Mouse (Mus musculus): ENCODE results near the gene Adgre5. TPM values are rescaled to one million over a fixed set of nuclear protein-coding genes. Genes with fewer than 3 reads are reported as not detected.
A peak's percentile ranks its signal among the peaks of the same experiment; 100 is the strongest.

The Adgre5 gene
- 557 and 634 TPM in 2 replicates for polyA plus RNA-seq (2012; rRNA removed)

DNA sequence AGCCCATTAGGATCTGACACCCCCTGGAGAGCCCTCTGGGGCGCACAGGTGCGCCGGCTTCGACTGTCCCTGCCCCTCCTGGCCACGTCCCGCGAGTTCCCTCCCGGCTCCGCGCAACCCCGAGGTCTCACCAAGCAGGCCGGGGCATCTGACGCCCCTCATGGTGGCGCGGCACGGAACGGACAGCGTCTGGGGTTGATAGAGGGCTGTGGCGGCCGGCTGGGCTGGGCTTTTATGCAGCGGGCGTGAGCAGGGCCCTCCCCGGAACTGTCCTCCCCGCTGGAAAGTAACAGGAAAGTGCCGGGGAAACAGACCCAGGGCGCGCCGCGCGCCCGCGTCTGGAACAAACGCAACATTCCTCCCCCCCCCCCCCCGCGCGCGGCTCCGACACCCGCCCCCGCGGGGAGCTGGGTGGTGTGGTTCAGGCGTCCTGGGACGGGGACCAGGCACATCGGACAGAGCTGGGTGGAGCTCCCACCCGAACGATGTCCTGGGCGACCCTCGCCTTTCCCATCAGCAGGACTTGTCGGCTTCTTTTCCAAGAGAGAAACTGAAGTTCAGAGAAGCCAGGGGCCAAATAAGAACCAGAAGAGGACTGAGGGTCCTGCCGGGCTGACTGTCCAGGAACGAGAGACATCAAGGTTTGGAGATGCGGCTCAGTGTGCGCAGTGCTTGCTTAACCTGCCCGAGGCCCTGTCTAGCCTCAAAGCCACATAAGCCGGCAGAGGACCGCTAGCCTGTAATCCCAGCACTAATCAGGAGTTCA is at the start of gene Adgre5:
Gene Adgre5, minus strand, starts transcription at position 351 of the 766 bp plus-strand sequence.
- peak within 1 kb of the TSS; percentile 83 for H3K4me3 ChIP-seq (replicated peaks; ENCODE audit: extremely low read depth, low read depth, low read length)
- peaks cover 3% of the 10 kb centered on the region for H3K4me1 ChIP-seq (ENCODE audit: control insufficient read depth, insufficient read depth, low read length)
- WGBS, result 2% methylated on average over 56 of the region's 56 CpGs
- TF ChIP-seq POLR2A (IDR thresholded peaks at IDR 0.05; ENCODE audit: borderline replicate concordance, extremely low read depth, low read depth, low read length) (peak; percentile 87), CTCF (IDR thresholded peaks at IDR 0.05; ENCODE audit: insufficient read depth, low read length) (no peak)
- DNase-seq, result peak; percentile 77

DNA sequence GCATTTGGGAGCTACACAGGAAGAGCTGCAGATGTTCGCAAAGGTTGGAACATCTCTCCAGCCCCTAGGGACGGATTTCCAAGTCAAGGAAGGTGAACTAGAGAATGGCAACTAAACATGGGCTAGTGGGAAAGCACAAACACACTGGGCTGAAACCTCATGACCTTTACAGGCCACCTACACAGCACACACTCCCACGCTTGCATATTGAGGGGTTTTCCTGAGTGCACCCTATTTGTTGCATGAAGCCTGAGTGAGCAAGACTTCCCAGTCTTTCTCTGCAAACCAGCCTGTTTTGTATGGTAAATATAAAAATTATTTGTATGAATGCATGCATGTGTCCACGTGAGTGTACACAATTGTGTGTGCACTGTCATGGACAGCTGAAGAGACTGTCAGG is 48.7 kb upstream of the Adgre5 start:
- Histone ChIP-seq H3K4me3 (replicated peaks; ENCODE audit: extremely low read depth, low read depth, low read length) (no peak overlapping the region), H3K4me1 (ENCODE audit: control insufficient read depth, insufficient read depth, low read length) (no peaks in the 10 kb centered on the region)
- TF ChIP-seq POLR2A (IDR thresholded peaks at IDR 0.05; ENCODE audit: borderline replicate concordance, extremely low read depth, low read depth, low read length) (no peak), CTCF (IDR thresholded peaks at IDR 0.05; ENCODE audit: insufficient read depth, low read length) (no peak)
- WGBS, result 77% methylated on average over 4 of the region's 4 CpGs
- DNase-seq, result no peak

DNA sequence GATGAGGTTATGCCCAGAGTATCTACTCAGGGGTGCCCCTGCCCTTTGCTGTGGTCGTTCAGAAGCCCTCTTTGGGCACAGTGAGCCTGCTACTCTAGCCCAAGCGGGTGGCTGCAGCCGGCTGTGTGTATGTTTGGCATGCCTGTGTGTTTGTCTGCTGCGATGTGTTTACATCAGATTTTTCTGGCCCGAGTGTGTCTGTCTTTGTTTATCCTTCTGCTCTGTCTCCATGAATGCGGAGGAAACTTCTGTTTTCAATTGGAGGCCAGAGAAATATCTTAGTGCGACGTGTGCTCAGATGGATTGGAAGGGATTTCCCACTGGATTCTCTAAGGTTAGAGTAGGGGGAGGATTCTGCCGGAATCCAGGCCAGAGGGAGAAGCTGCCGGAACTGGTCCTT is 43.9 kb upstream of the Adgre5 start:
- TF ChIP-seq POLR2A (IDR thresholded peaks at IDR 0.05; ENCODE audit: borderline replicate concordance, extremely low read depth, low read depth, low read length) (peak; percentile 21; the same call in 1 of the 2 replicates), CTCF (IDR thresholded peaks at IDR 0.05; ENCODE audit: insufficient read depth, low read length) (no peak)
- Histone ChIP-seq H3K4me1 (ENCODE audit: control insufficient read depth, insufficient read depth, low read length) (peaks cover 18% of the 10 kb centered on the region), H3K4me3 (replicated peaks; ENCODE audit: extremely low read depth, low read depth, low read length) (no peak overlapping the region)
- 26% methylated on average over 10 of the region's 10 CpGs for WGBS
- peak; percentile 36 for DNase-seq

DNA sequence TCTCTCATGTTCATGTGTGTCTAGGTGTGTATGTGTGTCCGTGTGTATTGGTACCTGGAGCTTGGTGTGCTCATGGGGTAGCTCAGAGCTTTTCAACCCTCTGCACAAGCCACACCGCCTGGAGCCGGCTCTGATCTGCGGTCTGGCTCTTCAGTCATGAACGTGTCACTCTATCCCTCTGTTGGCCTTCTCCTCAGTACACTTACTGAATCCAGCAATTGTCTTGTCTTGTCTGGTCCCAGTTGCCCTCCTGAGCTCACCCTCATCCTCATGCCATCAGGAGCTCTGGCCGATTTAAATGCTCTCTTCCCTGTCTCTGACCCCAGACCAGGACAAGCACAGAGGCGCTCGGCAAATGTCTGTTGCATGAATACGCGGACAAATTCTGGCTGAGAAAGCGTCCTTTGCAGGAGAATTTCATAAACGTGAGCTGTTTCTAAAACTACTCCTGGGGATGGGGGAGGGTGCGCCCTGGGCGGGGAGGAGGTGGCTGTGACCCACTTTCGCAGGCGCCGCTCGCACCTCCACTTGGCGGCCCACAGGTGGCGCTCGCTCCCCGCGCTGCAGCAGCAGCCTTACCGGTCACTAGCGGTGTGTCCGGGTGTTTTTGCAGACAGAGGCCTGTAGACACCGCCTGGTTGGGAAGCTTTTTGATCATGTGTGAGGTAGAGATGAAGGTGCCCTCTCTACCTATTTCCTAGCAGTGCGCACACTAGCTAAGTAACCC is 41.9 kb upstream of the Adgre5 start:
- peak; percentile 65 for TF ChIP-seq CTCF (IDR thresholded peaks at IDR 0.05; ENCODE audit: insufficient read depth, low read length)
- TF ChIP-seq POLR2A (IDR thresholded peaks at IDR 0.05; ENCODE audit: borderline replicate concordance, extremely low read depth, low read depth, low read length), result no peak
- Histone ChIP-seq H3K4me1 (ENCODE audit: control insufficient read depth, insufficient read depth, low read length) (peaks cover 25% of the 10 kb centered on the region), H3K4me3 (replicated peaks; ENCODE audit: extremely low read depth, low read depth, low read length) (no peak overlapping the region)
- peak; percentile 84 for DNase-seq
- 19% methylated on average over 28 of the region's 28 CpGs for WGBS

DNA sequence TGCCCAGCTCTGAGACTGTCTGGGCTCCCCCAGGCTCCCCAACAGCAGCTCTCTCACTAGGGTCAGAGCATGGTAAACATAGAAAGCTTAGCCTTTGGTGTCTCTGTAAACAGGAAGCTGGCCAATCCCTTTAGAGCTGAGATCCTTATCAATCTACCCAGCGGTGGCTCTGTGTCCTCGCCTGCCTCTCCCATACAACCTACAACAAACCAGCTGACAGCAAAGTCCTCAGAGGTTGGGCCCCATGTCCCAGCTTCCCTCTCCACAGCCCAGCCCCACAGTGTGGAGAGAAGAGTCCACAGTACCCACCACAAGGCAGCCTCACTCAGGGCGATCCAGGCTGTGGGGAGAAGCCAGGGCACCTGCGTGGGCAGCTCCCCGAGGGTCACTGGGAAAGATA is 38.5 kb upstream of the Adgre5 start:
- WGBS, result 33% methylated on average over 5 of the region's 5 CpGs
- peaks cover 25% of the 10 kb centered on the region for H3K4me1 ChIP-seq (ENCODE audit: control insufficient read depth, insufficient read depth, low read length)
- no peak for DNase-seq
- H3K4me3 ChIP-seq (replicated peaks; ENCODE audit: extremely low read depth, low read depth, low read length), result no peak overlapping the region
- TF ChIP-seq POLR2A (IDR thresholded peaks at IDR 0.05; ENCODE audit: borderline replicate concordance, extremely low read depth, low read depth, low read length) (peak; percentile 68; the same call in 1 of the 2 replicates), CTCF (IDR thresholded peaks at IDR 0.05; ENCODE audit: insufficient read depth, low read length) (no peak)

DNA sequence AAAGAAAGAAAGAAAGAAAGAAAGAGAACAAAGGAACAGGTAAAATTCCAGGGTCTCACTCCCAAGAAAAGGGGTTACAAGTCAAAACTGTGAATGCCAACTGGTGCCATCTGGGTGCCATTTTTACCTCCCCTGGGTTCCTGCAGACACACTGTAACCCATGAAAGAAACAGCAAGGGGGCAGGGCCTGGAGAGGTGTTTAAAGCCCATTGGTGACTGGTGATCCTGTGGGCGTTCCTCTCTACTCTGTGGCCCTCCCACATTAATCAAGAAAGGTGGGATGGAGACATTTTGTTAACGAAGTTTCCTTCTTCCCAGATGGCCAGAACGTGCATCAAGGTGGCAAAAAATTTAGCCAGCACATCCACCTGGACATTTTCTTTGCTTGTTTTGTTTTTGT is 36.9 kb upstream of the Adgre5 start:
- WGBS, result 85% methylated on average over 3 of the region's 3 CpGs
- DNase-seq, result no peak
- no peak for TF ChIP-seq POLR2A (IDR thresholded peaks at IDR 0.05; ENCODE audit: borderline replicate concordance, extremely low read depth, low read depth, low read length)
- no peak for TF ChIP-seq CTCF (IDR thresholded peaks at IDR 0.05; ENCODE audit: insufficient read depth, low read length)
- no peak overlapping the region for H3K4me3 ChIP-seq (replicated peaks; ENCODE audit: extremely low read depth, low read depth, low read length)
- H3K4me1 ChIP-seq (ENCODE audit: control insufficient read depth, insufficient read depth, low read length), result peaks cover 21% of the 10 kb centered on the region

DNA sequence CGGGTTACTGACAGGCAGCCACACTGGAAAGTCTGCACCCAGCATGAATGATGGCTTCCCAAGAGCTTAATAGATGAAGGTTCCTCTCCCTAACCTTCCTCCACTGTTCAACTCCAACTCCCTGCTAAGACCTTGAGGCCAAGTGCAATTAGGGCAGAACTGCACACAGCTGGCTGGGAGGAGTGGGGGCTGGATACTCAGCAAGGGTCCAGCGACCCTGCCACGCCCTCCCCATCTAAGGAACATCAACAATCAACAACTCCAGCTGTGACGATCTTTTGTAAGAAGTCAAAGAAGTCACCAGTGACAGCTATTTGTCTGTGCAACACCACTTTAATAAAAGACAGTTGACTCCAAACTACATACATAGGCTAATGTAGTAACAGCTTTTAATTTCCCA is 35.5 kb upstream of the Adgre5 start:
- 50% methylated on average over 4 of the region's 4 CpGs for WGBS
- no peak for DNase-seq
- peaks cover 26% of the 10 kb centered on the region for H3K4me1 ChIP-seq (ENCODE audit: control insufficient read depth, insufficient read depth, low read length)
- H3K4me3 ChIP-seq (replicated peaks; ENCODE audit: extremely low read depth, low read depth, low read length), result no peak overlapping the region
- no peak for TF ChIP-seq POLR2A (IDR thresholded peaks at IDR 0.05; ENCODE audit: borderline replicate concordance, extremely low read depth, low read depth, low read length)
- TF ChIP-seq CTCF (IDR thresholded peaks at IDR 0.05; ENCODE audit: insufficient read depth, low read length), result no peak

DNA sequence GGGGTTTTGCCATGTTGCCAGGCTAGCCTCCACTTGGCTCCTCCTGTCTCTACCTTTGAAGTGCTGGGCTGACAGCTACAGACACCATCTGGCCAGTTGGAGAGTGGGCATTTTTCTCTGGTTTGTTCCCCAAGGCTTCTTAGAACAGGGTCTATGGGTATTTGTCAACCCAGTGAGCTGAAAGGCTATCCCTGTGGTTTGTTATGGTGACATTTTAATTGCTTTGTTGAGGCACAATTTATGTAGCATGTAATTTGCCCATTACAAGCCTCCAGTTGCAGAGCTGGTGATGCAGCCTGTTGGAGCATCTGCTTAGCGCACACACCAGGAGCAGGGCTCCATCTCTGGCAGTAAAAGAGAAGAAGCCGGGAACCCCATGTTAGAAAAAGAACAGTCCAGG is 33.1 kb upstream of the Adgre5 start:
- WGBS, result 98% methylated on average over 2 of the region's 2 CpGs
- H3K4me3 ChIP-seq (replicated peaks; ENCODE audit: extremely low read depth, low read depth, low read length), result no peak overlapping the region
- no peak for TF ChIP-seq POLR2A (IDR thresholded peaks at IDR 0.05; ENCODE audit: borderline replicate concordance, extremely low read depth, low read depth, low read length)
- no peak for TF ChIP-seq CTCF (IDR thresholded peaks at IDR 0.05; ENCODE audit: insufficient read depth, low read length)
- H3K4me1 ChIP-seq (ENCODE audit: control insufficient read depth, insufficient read depth, low read length), result peaks cover 22% of the 10 kb centered on the region
- no peak for DNase-seq

DNA sequence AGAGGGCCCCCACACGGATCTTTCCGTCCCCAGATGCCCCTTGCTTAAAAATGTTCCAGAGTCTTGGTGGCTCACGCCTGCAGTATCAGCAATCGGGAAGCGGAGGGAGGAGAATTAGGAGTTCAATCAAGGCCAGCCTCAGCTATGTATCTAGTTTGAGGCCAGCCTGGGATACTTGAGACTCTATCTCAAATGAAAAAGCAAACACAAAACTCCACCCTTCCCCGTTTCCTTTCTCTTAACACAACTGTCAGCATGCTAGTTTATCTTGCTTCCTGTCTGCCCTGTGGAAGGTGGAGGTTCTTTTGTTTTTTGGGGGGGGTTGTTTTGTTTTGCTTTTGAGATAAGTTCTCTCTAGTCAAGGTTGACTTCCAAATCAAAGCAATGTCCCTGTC is 32.3 kb upstream of the Adgre5 start:
- WGBS, result 15% methylated on average over 6 of the region's 6 CpGs
- H3K4me1 ChIP-seq (ENCODE audit: control insufficient read depth, insufficient read depth, low read length), result peaks cover 20% of the 10 kb centered on the region
- peak overlapping the region; percentile 20 for H3K4me3 ChIP-seq (replicated peaks; ENCODE audit: extremely low read depth, low read depth, low read length)
- no peak for DNase-seq
- TF ChIP-seq POLR2A (IDR thresholded peaks at IDR 0.05; ENCODE audit: borderline replicate concordance, extremely low read depth, low read depth, low read length) (no peak), CTCF (IDR thresholded peaks at IDR 0.05; ENCODE audit: insufficient read depth, low read length) (no peak)

Measured in lung, adult 2 months (tissue).